Mouse (Mus musculus) heart, postnatal 36 days (tissue): Measurements from ENCODE around the gene Pold2. TPM values are rescaled to one million over a fixed set of nuclear protein-coding genes. Genes with fewer than 3 reads are reported as not detected.
A peak's percentile ranks its signal among the peaks of the same experiment; 100 is the strongest.
"Not testable (repeated sequence)": the region's sequence is repeated elsewhere in the genome, so short reads cannot be mapped to it uniquely, and the experiment has no call there.

Experiments
- DNase-seq, 2 experiments: peaks; one replicate each; pipeline ENCODE4 v3.0.0; 2021 to 2022
- intact Hi-C: fragments of 180-260 bp; cut with DNase I; formaldehyde crosslinking; loops from one replicate; pipeline ENCODE4 v1.15.1; 2025
- total RNA-seq, 2 experiments: library from RNA; stranded (reverse); gene quantifications; 2 replicates each; pipeline ENCODE4 v1.2.3; 2021

Gene Pold2
- total RNA-seq, 2 experiments from 2014 or later = 36.1 to 38.7 TPM

DNA sequence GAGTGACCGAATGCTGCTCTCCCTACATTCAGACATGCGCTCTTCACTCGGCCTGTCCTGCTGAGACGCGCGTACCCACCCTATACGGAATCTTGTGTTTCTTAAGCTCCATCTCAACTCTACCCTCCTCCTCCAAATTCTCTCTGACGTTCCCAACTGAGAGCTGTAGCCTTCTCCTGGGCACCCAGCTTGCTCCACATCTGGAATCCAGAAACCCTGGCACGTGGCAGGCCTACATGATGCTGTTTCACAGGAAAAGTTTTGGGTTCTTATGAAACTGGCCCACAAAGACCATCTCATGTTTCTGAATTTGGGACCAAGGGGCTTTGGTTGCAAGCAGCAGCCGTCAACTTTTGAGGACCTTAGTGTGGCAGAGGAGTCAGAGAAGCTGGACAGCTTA, 21.2 kb upstream of the Pold2 start:
- intact Hi-C loops = no loop called here
- no peak for DNase-seq

DNA sequence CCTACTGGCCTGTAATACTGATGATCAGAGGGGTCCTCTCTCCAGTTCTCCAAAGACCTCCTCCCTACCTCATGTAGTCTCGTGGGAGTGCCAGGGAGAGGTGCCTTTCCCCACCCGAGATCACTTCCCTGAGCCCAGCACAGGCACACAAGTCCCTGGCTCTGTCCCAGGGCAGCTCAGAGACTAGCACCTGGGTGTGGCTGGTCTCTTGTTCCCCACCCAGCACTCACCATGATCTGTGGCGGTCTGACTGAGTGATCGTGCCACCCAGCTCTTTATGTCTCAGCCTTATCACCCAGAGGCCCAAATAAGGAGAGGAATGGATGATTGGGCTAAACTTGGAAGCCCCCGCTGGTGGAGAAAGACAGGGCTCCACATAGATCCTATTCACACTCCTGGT, 20.4 kb upstream of the Pold2 start, which contains the start of gene Myl7:
TSS of gene Myl7 (minus strand) at position 252 of the 400 bp plus-strand sequence.
- intact Hi-C loops = no loop called here
- no peak for DNase-seq

DNA sequence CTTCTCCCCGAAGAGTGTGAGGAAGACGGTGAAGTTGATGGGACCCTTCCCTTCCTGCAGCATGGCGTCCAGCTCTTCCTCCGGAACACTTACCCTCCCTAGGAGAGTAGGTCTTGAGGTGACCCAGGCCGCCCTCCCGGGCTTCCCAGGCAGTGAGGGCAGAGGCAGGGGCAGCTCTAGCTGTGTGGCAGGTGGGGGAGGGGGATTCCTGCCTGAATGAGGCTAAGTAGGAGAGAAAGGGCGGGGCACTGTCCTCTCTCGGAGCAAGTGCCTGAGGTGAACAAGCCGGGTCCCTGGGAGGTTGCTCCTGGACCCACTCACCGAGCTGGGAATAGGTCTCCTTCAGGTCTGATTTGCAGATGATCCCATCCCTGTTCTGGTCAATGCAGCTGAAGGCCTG, 19.7 kb upstream of the Pold2 start:
- no peak for DNase-seq
- intact Hi-C loops = no loop called here

- no peak for DNase-seq
- intact Hi-C loops = no loop called here
Measured at GRCm38 (mm10) chr11:5897230-5897629, 19.1 kb upstream of the Pold2 start.

- no peak for DNase-seq
- intact Hi-C loops = no loop called here
Measured at GRCm38 (mm10) chr11:5893807-5894206, 15.7 kb upstream of the Pold2 start.

GRCm38 (mm10) chr11:5892810-5893368, 14.8 kb upstream of the Pold2 start:
- no peak for DNase-seq
- intact Hi-C loops = no loop called here

DNA sequence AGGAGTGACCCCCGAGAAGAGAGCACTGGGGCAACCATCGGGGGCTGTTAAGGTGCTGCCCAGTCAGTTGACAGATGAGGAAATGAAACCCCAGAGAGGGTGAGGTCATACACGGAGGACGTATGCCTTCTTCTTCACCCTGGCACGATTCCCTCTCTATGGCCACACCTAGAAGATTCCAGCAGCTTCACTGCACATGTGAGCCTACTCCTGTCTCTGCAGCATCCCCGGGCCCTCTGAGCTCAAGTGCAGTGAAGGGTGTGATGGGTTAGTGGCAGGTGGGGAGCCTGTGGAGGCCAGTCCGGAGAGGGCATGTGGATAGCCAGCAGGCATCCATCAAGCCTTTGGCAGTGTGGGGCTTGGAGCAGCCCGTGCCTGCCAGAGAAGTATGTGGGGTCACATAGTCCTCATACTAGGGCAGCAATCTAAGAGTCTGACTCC, 14.1 kb upstream of the Pold2 start:
- intact Hi-C loops = no loop called here
- no peak for DNase-seq

GRCm38 (mm10) chr11:5888563-5888962, 10.5 kb upstream of the Pold2 start:
- not testable (repeated sequence) for DNase-seq
- intact Hi-C loops = loop anchor here (5.0 kb wide), 1 partner anchor 181 kb away; no protein-coding TSS in a partner anchor

DNA sequence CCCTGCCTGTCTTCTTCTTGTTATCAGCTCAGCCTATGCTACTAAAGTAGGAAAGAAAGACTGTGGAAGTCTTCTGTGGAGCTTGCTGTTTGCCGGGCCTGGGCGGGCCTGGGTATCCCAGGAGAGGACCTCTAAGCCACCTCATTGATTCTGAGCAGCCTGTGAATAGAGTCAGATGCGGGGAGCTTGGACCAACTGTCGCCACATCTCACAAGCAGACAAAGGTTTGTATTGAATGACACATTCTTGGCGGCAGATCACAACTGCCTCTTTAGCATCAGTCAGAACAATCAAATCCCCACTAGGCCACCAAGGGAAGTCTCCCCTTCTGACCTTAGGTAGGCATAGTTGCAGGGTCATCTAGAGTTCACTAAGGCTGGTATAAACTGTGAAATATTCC, 9.2 kb upstream of the Pold2 start:
- no peak for DNase-seq
- intact Hi-C loops = loop anchor here (2.0 to 5.0 kb wide), 4 partner anchors 48 to 402 kb away; partner anchors contain the start of gene Polm

- intact Hi-C loops = loop anchor here (2.0 to 5.0 kb wide), 4 partner anchors 47 to 401 kb away; partner anchors contain the start of gene Polm
- DNase-seq = peak; percentile 63 to 72
Measured at GRCm38 (mm10) chr11:5886187-5886586, 8.1 kb upstream of the Pold2 start.

- intact Hi-C loops = no loop called here
- DNase-seq = no peak
Measured at GRCm38 (mm10) chr11:5882518-5882917, 4.4 kb upstream of the Pold2 start.

DNA sequence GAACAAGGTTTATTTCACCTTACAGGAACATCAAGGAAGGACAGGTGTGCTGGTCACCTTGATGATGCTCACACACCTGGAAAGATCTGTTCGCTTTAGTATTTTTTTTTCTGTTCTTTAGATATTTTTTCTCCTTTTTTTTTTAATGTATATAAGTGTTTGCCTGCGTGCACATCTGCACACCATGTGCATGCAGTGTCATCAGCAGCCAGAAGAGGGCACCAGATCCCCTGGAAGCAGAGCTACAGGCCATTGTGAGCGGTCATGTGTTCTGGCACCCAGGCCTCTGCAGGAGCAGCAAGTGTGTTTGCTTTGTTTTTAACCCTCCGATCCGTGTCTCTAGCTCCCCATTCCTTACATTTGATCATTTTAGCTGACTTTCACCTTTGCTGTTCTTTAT, 1.8 kb upstream of the Pold2 start:
- intact Hi-C loops = loop anchor here (2.0 kb wide), 1 partner anchor 91 kb away; the partner anchor contains the start of gene Dbnl
- peak in 1 of 2 experiments; percentile 67 for DNase-seq

DNA sequence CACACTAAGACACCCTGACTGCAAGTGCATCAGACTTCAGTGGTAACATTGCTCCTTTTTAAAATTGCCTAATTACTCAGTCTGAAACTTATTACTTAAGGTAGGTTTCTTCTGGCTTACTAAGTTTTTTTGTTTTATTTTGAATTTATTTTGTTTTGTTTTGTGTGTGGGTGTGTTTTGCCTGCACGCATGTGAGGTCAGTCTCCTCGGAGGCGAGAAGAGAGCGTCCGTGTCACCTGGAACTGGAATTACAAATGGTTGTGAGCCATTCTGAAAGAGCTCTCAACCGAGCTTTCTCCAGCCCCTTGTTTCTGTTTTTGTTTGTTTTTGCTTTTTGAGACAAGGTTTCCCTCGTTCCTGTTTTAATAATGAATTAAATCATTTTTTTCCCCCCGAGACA, 569 bp upstream of the Pold2 start:
- intact Hi-C loops = loop anchor here (2.0 kb wide), 1 partner anchor 90 kb away; the partner anchor contains the start of gene Dbnl
- DNase-seq = no peak

DNA sequence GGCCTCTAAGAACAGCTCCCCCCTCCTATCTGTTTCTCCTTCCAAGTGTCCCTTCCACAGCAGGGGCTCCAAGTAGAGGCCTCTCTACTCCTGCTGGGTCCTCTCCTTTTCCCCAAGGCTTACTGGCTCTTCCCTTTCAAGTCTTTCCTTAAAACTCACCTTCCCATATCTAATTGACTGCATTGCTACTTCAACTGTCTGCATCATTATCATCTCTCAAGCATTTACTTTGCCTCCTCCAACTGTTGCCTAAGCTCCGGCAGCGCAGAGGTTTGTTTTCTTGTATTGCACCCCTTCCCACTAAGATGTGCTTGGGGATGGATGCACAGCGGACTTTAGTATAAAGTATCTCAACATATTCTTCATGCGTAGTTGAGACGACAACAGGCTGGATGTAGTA, 671 bp downstream of the Pold2 start:
- no peak for DNase-seq
- intact Hi-C loops = loop anchor here (2.0 kb wide), 1 partner anchor 41 kb away; no protein-coding TSS in a partner anchor

GRCm38 (mm10) chr11:5873192-5873591, 4.9 kb downstream of the Pold2 start:
- DNase-seq = no peak
- intact Hi-C loops = no loop called here

- no peak for DNase-seq
- intact Hi-C loops = no loop called here
Measured at GRCm38 (mm10) chr11:5872707-5873106, 5.4 kb downstream of the Pold2 start.

DNA sequence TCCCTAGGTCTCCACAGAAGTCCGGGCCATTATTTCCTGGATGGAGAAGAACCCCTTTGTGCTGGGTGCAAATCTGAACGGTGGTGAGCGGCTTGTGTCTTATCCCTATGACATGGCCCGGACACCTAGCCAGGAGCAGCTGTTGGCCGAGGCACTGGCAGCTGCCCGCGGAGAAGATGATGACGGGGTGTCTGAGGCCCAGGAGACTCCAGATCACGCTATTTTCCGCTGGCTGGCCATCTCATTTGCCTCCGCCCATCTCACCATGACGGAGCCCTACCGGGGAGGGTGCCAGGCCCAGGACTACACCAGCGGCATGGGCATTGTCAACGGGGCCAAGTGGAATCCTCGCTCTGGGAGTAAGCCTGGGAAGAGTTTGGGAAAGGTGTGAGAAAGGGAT, 8.0 kb downstream of the Pold2 start:
- no peak for DNase-seq
- intact Hi-C loops = no loop called here

DNA sequence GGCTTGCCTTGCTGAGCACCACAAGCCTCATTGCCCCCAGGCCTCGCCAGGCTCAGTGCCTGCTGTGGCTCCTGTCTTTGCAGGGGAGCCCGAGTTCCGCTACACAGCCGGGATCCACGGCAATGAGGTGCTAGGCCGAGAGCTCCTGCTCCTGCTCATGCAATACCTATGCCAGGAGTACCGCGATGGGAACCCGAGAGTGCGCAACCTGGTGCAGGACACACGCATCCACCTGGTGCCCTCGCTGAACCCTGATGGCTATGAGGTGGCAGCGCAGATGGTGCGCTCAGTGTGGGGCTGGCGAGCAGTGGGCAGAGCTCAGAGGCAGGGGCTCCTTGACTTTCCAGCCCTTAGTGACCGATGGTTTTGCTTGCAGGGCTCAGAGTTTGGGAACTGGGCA, 8.8 kb downstream of the Pold2 start:
- no peak for DNase-seq
- intact Hi-C loops = no loop called here

GRCm38 (mm10) chr11:5868324-5868723, 9.8 kb downstream of the Pold2 start:
- DNase-seq = no peak
- intact Hi-C loops = no loop called here

- no peak for DNase-seq
- intact Hi-C loops = no loop called here
Measured at GRCm38 (mm10) chr11:5867196-5867595, 10.9 kb downstream of the Pold2 start.

- no peak for DNase-seq
Measured at GRCm38 (mm10) chr11:5862394-5863105, 15.5 kb downstream of the Pold2 start.

More at GRCm38 (mm10) chr11:5862394-5863105, 15.5 kb downstream of the Pold2 start:
- intact Hi-C loops = no loop called here
